Mouse (Mus musculus): ENCODE data around the gene Mageb16. TPM values are rescaled to one million over a fixed set of nuclear protein-coding genes. Genes with fewer than 3 reads are reported as not detected.

Gene Mageb16
- not detected in 2 replicates for polyA plus RNA-seq (2014; fragmentation: Nextera tagmentation; extraction: Ambion mirVana)

GRCm38 (mm10) chrX:79671411-79671810 is at the start of gene Mageb16:
Gene Mageb16 (minus strand): TSS chrX:79671435.
- no peaks in the 10 kb centered on the region for H3K9me3 ChIP-seq (ENCODE audit: control insufficient read depth, low read length)
- ATAC-seq (ENCODE audit: low read depth) (no peak), DNase-seq (ENCODE audit: low spot score) (no peak)
- no peaks in the 10 kb centered on the region for H3K4me1 ChIP-seq (ENCODE audit: control insufficient read depth, insufficient read depth, low read length)
- H3K27me3 ChIP-seq (replicated peaks; ENCODE audit: control insufficient read depth, insufficient read depth, low read length) = no peaks in the 10 kb centered on the region
- 52% methylated on average over 8 of the region's 8 CpGs for WGBS
- no peak within 1 kb of the TSS for H3K4me3 ChIP-seq (ENCODE audit: low read depth, low read length)
- no peak within 1 kb of the TSS for H3K27ac ChIP-seq (replicated peaks; ENCODE audit: low read depth, low read length)
- H3K4me2 ChIP-seq (ENCODE audit: low read depth, low read length) = no peak within 1 kb of the TSS
- H3K36me3 ChIP-seq (ENCODE audit: control insufficient read depth, insufficient read depth, low read length) = no peaks in the 10 kb centered on the region
- H3K9ac ChIP-seq (ENCODE audit: low read depth, low read length) = no peak within 1 kb of the TSS

GRCm38 (mm10) chrX:79651091-79651490 is 20.1 kb downstream of the Mageb16 start:
- 36% methylated on average over 2 of the region's 2 CpGs for whole genome bisulfite sequencing

GRCm38 (mm10) chrX:79635396-79635795 is 35.8 kb downstream of the Mageb16 start:
- Histone ChIP-seq H3K9ac (ENCODE audit: low read depth, low read length) (no peak overlapping the region), H3K27me3 (replicated peaks; ENCODE audit: control insufficient read depth, insufficient read depth, low read length) (no peaks in the 10 kb centered on the region), H3K4me3 (ENCODE audit: low read depth, low read length) (no peak overlapping the region), H3K4me1 (ENCODE audit: control insufficient read depth, insufficient read depth, low read length) (no peaks in the 10 kb centered on the region), H3K9me3 (ENCODE audit: control insufficient read depth, low read length) (no peaks in the 10 kb centered on the region), H3K4me2 (ENCODE audit: low read depth, low read length) (no peak overlapping the region), H3K27ac (replicated peaks; ENCODE audit: low read depth, low read length) (no peak overlapping the region), H3K36me3 (ENCODE audit: control insufficient read depth, insufficient read depth, low read length) (no peaks in the 10 kb centered on the region)
- 87% methylated on average over 15 of the region's 15 CpGs for WGBS
- DNase-seq (ENCODE audit: low spot score) (no peak), ATAC-seq (ENCODE audit: low read depth) (no peak)

More at GRCm38 (mm10) chrX:79651091-79651490, 20.1 kb downstream of the Mageb16 start:
- Histone ChIP-seq H3K9ac (ENCODE audit: low read depth, low read length) (no peak overlapping the region), H3K9me3 (ENCODE audit: control insufficient read depth, low read length) (no peaks in the 10 kb centered on the region), H3K4me1 (ENCODE audit: control insufficient read depth, insufficient read depth, low read length) (no peaks in the 10 kb centered on the region), H3K36me3 (ENCODE audit: control insufficient read depth, insufficient read depth, low read length) (no peaks in the 10 kb centered on the region), H3K27me3 (replicated peaks; ENCODE audit: control insufficient read depth, insufficient read depth, low read length) (no peaks in the 10 kb centered on the region), H3K4me3 (ENCODE audit: low read depth, low read length) (no peak overlapping the region), H3K4me2 (ENCODE audit: low read depth, low read length) (no peak overlapping the region), H3K27ac (replicated peaks; ENCODE audit: low read depth, low read length) (no peak overlapping the region)
- DNase-seq (ENCODE audit: low spot score) = peak; percentile 8
- no peak for ATAC-seq (ENCODE audit: low read depth)

- Histone ChIP-seq H3K4me1 (ENCODE audit: control insufficient read depth, insufficient read depth, low read length) (no peaks in the 10 kb centered on the region), H3K27ac (replicated peaks; ENCODE audit: low read depth, low read length) (no peak overlapping the region), H3K9ac (ENCODE audit: low read depth, low read length) (no peak overlapping the region), H3K4me3 (ENCODE audit: low read depth, low read length) (no peak overlapping the region), H3K27me3 (replicated peaks; ENCODE audit: control insufficient read depth, insufficient read depth, low read length) (no peaks in the 10 kb centered on the region), H3K36me3 (ENCODE audit: control insufficient read depth, insufficient read depth, low read length) (no peaks in the 10 kb centered on the region), H3K4me2 (ENCODE audit: low read depth, low read length) (no peak overlapping the region), H3K9me3 (ENCODE audit: control insufficient read depth, low read length) (no peaks in the 10 kb centered on the region)
- DNase-seq (ENCODE audit: low spot score) (no peak), ATAC-seq (ENCODE audit: low read depth) (no peak)
- WGBS = 63% methylated on average over 2 of the region's 2 CpGs
These were observed 64.8 kb downstream of the Mageb16 start for GRCm38 (mm10) chrX:79606462-79606861.

Other genes starting within 250 kb of the Mageb16 start
- 0.26 and 0.56 TPM in 2 replicates for gene Gm7173, start 154.2 kb downstream of the Mageb16 start, polyA plus RNA-seq (2014; fragmentation: Nextera tagmentation; extraction: Ambion mirVana)